ENCODE assay signal across 14 mouse cellular contexts in the genomic region with DNA sequence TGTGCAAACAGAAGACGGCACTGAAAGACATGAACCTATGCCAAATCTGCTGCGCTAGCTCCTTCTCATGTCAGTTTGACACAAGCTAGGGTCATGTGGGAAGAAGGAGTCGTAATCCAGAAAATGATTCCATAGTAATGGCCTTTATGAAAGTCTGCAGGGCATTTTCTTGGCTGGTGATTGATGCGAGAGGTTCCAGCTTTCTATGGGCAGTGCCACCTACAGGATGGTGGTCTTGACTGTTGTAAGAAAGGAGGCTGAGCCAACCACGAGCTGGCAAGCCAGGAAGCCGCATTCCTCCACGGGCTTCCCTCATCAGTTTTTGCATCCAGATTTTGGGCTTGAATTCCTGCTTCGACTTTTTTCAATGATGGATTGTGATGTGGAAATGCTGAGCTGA. TPM values are rescaled to one million over a fixed set of nuclear protein-coding genes. Genes with fewer than 3 reads are reported as not detected.
A peak's percentile ranks its signal among the peaks of the same experiment; 100 is the strongest.
DNase-seq lines count a peak whose midpoint lies in the region; ATAC-seq and TF ChIP-seq lines count a peak whose summit lies in the region.
"Had no signal": no experiment of that assay in that cellular context is flagged by ENCODE, and none has a peak within 500 bp of the region (broad histone marks: within the 10 kb centered on the region; RNA-seq: fewer than 3 reads in every experiment).

No protein-coding gene starts in this region.

- no peak overlapping the region for H3K27ac ChIP-seq in embryonic facial prominence, embryonic 14.5 days (replicated peaks; ENCODE audit: low read depth, low read length)
- H3K27ac ChIP-seq in embryonic facial prominence, embryonic 10.5 days (replicated peaks), result no peak overlapping the region
- peak overlapping the region; percentile 28; the same call in 1 of the 2 replicates for H3K27ac ChIP-seq in layer of hippocampus, adult 2 months
- H3K27ac ChIP-seq: liver, embryonic 14.5 days had no signal

- 39% methylated on average over 8 of the region's 8 CpGs for WGBS in embryonic facial prominence, embryonic 14.5 days
- 68% methylated on average over 8 of the region's 8 CpGs for WGBS in embryonic facial prominence, embryonic 10.5 days

- ATAC-seq in embryonic facial prominence, embryonic 14.5 days (ENCODE audit: low read depth), result no peak

- H3K36me3 ChIP-seq in embryonic facial prominence, embryonic 14.5 days (ENCODE audit: control insufficient read depth, insufficient read depth, low read length), result no peaks in the 10 kb centered on the region
- no peaks in the 10 kb centered on the region for H3K36me3 ChIP-seq in embryonic facial prominence, embryonic 10.5 days (replicated peaks)

- peak; percentile 54 for TF ChIP-seq CTCF in layer of hippocampus, adult 2 months (conservative IDR thresholded peaks at IDR 0.05)

- no peak overlapping the region for H3K4me3 ChIP-seq in embryonic facial prominence, embryonic 14.5 days (ENCODE audit: low read depth, low read length)
- H3K4me3 ChIP-seq in embryonic facial prominence, embryonic 10.5 days, result no peak overlapping the region
- no peak overlapping the region for H3K4me3 ChIP-seq in layer of hippocampus, adult 2 months
- H3K4me3 ChIP-seq: erythroblast, embryonic 14.5 days; myocyte had no signal

- 0 out of 2 replicates have a peak, but pooled peaks cover 16% of the 10 kb centered on the region for H3K4me1 ChIP-seq in embryonic facial prominence, embryonic 14.5 days (ENCODE audit: control insufficient read depth, insufficient read depth, low read length)
- peaks cover 42% of the 10 kb centered on the region for H3K4me1 ChIP-seq in embryonic facial prominence, embryonic 10.5 days

- H3K9me3 ChIP-seq in embryonic facial prominence, embryonic 14.5 days (ENCODE audit: control insufficient read depth, low read length), result no peaks in the 10 kb centered on the region
- H3K9me3 ChIP-seq in embryonic facial prominence, embryonic 10.5 days, result no peaks in the 10 kb centered on the region

- DNase-seq in embryonic facial prominence, embryonic 14.5 days (ENCODE audit: low spot score), result peak; percentile 78
- DNase-seq in embryonic facial prominence, embryonic 10.5 days (ENCODE audit: low spot score), result no peak
- DNase-seq in layer of hippocampus, adult 2 months (ENCODE audit: low spot score in 2 of 2), result no peak
- no peak for DNase-seq in layer of hippocampus, postnatal 36 days
- peak; percentile 82 for DNase-seq in Muller cell, postnatal 12 days (ENCODE audit: inconsistent ontology term)
- peak; percentile 27 for DNase-seq in fibroblast of lung, adult 2 months (ENCODE audit: low read depth)
- no peak for DNase-seq in adrenal gland, postnatal 14 days
- no peak for DNase-seq in natural killer cell, adult 2 months (ENCODE audit: low spot score in 2 of 2)
- DNase-seq: kidney, adult 11 months; layer of hippocampus, adult 9-11 months; right cerebral cortex, postnatal 14 days had no signal

- no peak overlapping the region for H3K9ac ChIP-seq in embryonic facial prominence, embryonic 14.5 days (ENCODE audit: low read depth, low read length)
- H3K9ac ChIP-seq: liver, embryonic 14.5 days had no signal

- no peaks in the 10 kb centered on the region for H3K27me3 ChIP-seq in embryonic facial prominence, embryonic 14.5 days (replicated peaks; ENCODE audit: control insufficient read depth, insufficient read depth, low read length)
- peaks cover 55% of the 10 kb centered on the region for H3K27me3 ChIP-seq in embryonic facial prominence, embryonic 10.5 days (replicated peaks; ENCODE audit: low read depth, poor library complexity, severe bottlenecking)

- H3K4me2 ChIP-seq in embryonic facial prominence, embryonic 14.5 days (ENCODE audit: low read depth, low read length), result no peak overlapping the region

RNA-seq across cellular contexts. Expression of a gene that starts 24.0 kb away (rescaled TPM):
- 21.9 and 24.6 TPM in 2 replicates for polyA plus RNA-seq in embryonic facial prominence, embryonic 14.5 days (2014; fragmentation: Nextera tagmentation; extraction: Ambion mirVana)
- polyA plus RNA-seq in embryonic facial prominence, embryonic 10.5 days (2016; fragmentation: Nextera tagmentation; extraction: Ambion mirVana), result 55.1 and 62.6 TPM in 2 replicates
- total RNA-seq in layer of hippocampus, adult 2 months (2021), result under 1 TPM; 0.64 to 0.77 TPM
- under 1 TPM; 0.62 to 0.88 TPM for total RNA-seq in layer of hippocampus, postnatal 36 days (2021)
- 1.4 and 2.6 TPM in 2 replicates for total RNA-seq in adrenal gland, postnatal 14 days (2021)
- polyA plus RNA-seq: erythroblast, embryonic 14.5 days had no signal

Comparison
In these comparisons a context has a peak if more than half of its experiments do, and no peak if none do; other contexts are left out.
1. DNase-seq: peak in embryonic facial prominence, embryonic 14.5 days (single experiment), Muller cell, postnatal 12 days (single experiment) and fibroblast of lung, adult 2 months (single experiment); none in embryonic facial prominence, embryonic 10.5 days (single experiment), layer of hippocampus, adult 2 months (0 of 2), layer of hippocampus, postnatal 36 days (0 of 2), adrenal gland, postnatal 14 days (single experiment) and natural killer cell, adult 2 months (0 of 2).